10 mouse cellular contexts compared by ENCODE assay signal in the genomic region with DNA sequence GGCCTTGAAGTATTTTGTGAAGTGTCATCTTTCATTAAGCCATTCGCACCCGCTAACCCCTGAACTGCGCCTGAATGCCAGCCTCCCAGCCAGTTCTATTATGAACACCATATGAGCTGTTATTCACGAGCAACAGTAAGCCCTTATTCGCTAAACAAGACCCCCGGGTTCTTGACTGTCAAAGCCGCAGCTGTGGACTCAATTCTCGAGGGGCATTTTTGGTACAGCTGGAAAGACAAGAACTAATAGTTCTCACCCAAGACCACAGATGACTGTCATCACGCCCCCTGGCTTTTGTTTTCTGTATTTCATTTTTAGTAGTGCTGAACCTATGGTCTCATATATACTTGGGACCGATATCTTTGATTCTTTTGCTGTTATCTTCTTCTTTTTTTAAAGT. TPM values are rescaled to one million over a fixed set of nuclear protein-coding genes. Genes with fewer than 3 reads are reported as not detected.
DNase-seq lines count a peak whose midpoint lies in the region; ATAC-seq and TF ChIP-seq lines count a peak whose summit lies in the region.
"Had no signal": no experiment of that assay in that cellular context is flagged by ENCODE, and none has a peak within 500 bp of the region (broad histone marks: within the 10 kb centered on the region; RNA-seq: fewer than 3 reads in every experiment).

No protein-coding gene starts in this region.

- intact Hi-C loops in gastrocnemius, adult 2 months (cut with DNase I): loop anchor here (1.0 to 2.0 kb wide), 2 partner anchors 203 to 219 kb away; no protein-coding TSS in a partner anchor

- H3K9ac ChIP-seq in neural tube, embryonic 13.5 days: no peak overlapping the region
- H3K9ac ChIP-seq in neural tube, embryonic 15.5 days (replicated peaks): no peak overlapping the region
- H3K9ac ChIP-seq in hindbrain, postnatal 0 days (replicated peaks; ENCODE audit: low read length): no peak overlapping the region
- H3K9ac ChIP-seq in stomach, postnatal 0 days (ENCODE audit: low read length): no peak overlapping the region
- H3K9ac ChIP-seq: liver, embryonic 15.5 days had no signal

- no peaks in the 10 kb centered on the region for H3K9me3 ChIP-seq in neural tube, embryonic 13.5 days
- H3K9me3 ChIP-seq in neural tube, embryonic 15.5 days (replicated peaks): no peaks in the 10 kb centered on the region
- no peaks in the 10 kb centered on the region for H3K9me3 ChIP-seq in hindbrain, postnatal 0 days (ENCODE audit: low read length)
- H3K9me3 ChIP-seq in stomach, postnatal 0 days (ENCODE audit: control insufficient read depth, low read length): no peaks in the 10 kb centered on the region
- H3K9me3 ChIP-seq: liver, embryonic 15.5 days had no signal

- H3K27ac ChIP-seq in gastrocnemius, adult 2 months: peak overlapping the region; percentile 28; the same call in 1 of the 2 replicates
- no peak overlapping the region for H3K27ac ChIP-seq in neural tube, embryonic 13.5 days (replicated peaks)
- H3K27ac ChIP-seq in neural tube, embryonic 15.5 days (replicated peaks): no peak overlapping the region
- H3K27ac ChIP-seq in hindbrain, postnatal 0 days: no peak overlapping the region
- no peak overlapping the region for H3K27ac ChIP-seq in stomach, postnatal 0 days (replicated peaks)
- H3K27ac ChIP-seq: liver, embryonic 15.5 days had no signal

- peak overlapping the region; percentile 60 for H3K4me3 ChIP-seq in gastrocnemius, adult 2 months
- H3K4me3 ChIP-seq in neural tube, embryonic 13.5 days: no peak overlapping the region
- no peak overlapping the region for H3K4me3 ChIP-seq in neural tube, embryonic 15.5 days (replicated peaks)
- no peak overlapping the region for H3K4me3 ChIP-seq in hindbrain, postnatal 0 days (ENCODE audit: low read length)
- H3K4me3 ChIP-seq in stomach, postnatal 0 days (ENCODE audit: low read depth, low read length): no peak overlapping the region
- H3K4me3 ChIP-seq: liver, embryonic 15.5 days had no signal

- ATAC-seq in neural tube, embryonic 13.5 days (ENCODE audit: low read depth): peak; percentile 65
- ATAC-seq in neural tube, embryonic 15.5 days (ENCODE audit: low FRiP score): no peak
- peak; percentile 74 for ATAC-seq in hindbrain, postnatal 0 days
- no peak for ATAC-seq in stomach, postnatal 0 days (ENCODE audit: low FRiP score, low TSS enrichment)

- no peaks in the 10 kb centered on the region for H3K4me1 ChIP-seq in neural tube, embryonic 13.5 days (replicated peaks)
- 0 out of 2 replicates have a peak, but pooled peaks cover 4% of the 10 kb centered on the region for H3K4me1 ChIP-seq in neural tube, embryonic 15.5 days
- no peaks in the 10 kb centered on the region for H3K4me1 ChIP-seq in hindbrain, postnatal 0 days (ENCODE audit: insufficient read depth, low read length)
- H3K4me1 ChIP-seq in stomach, postnatal 0 days (replicated peaks; ENCODE audit: control insufficient read depth, insufficient read depth): no peaks in the 10 kb centered on the region

- no peaks in the 10 kb centered on the region for H3K36me3 ChIP-seq in neural tube, embryonic 13.5 days
- H3K36me3 ChIP-seq in neural tube, embryonic 15.5 days: no peaks in the 10 kb centered on the region
- no peaks in the 10 kb centered on the region for H3K36me3 ChIP-seq in hindbrain, postnatal 0 days (ENCODE audit: insufficient read depth, low read length)
- no peaks in the 10 kb centered on the region for H3K36me3 ChIP-seq in stomach, postnatal 0 days (ENCODE audit: control insufficient read depth, insufficient read depth, low read length)
- H3K36me3 ChIP-seq: liver, embryonic 15.5 days had no signal

- TF ChIP-seq CTCF in gastrocnemius, adult 2 months (IDR thresholded peaks at IDR 0.05): peak; percentile 43
- peak; percentile 53 for TF ChIP-seq CTCF in hindbrain, postnatal 0 days (IDR thresholded peaks at IDR 0.05; ENCODE audit: low read depth)
- peak; percentile 45 for TF ChIP-seq CTCF in stomach, postnatal 0 days (IDR thresholded peaks at IDR 0.05; ENCODE audit: low read depth)

- H3K27me3 ChIP-seq in neural tube, embryonic 13.5 days: peaks cover 12% of the 10 kb centered on the region
- no peaks in the 10 kb centered on the region; the same call in 1 of the 2 replicates for H3K27me3 ChIP-seq in neural tube, embryonic 15.5 days (replicated peaks)
- H3K27me3 ChIP-seq in hindbrain, postnatal 0 days (ENCODE audit: insufficient read depth, low read length): no peaks in the 10 kb centered on the region
- no peaks in the 10 kb centered on the region for H3K27me3 ChIP-seq in stomach, postnatal 0 days (ENCODE audit: control insufficient read depth, insufficient read depth, low read length)

- H3K4me2 ChIP-seq in neural tube, embryonic 13.5 days: no peak overlapping the region
- H3K4me2 ChIP-seq in neural tube, embryonic 15.5 days: no peak overlapping the region
- no peak overlapping the region for H3K4me2 ChIP-seq in hindbrain, postnatal 0 days (ENCODE audit: low read depth, low read length)
- H3K4me2 ChIP-seq in stomach, postnatal 0 days (replicated peaks; ENCODE audit: low read depth): no peak overlapping the region
- H3K4me2 ChIP-seq: liver, embryonic 15.5 days had no signal

- DNase-seq in gastrocnemius, adult 2 months: no peak
- DNase-seq in gastrocnemius, postnatal 25 days: no peak
- peak; percentile 68 for DNase-seq in hindbrain, postnatal 0 days (ENCODE audit: low spot score)
- DNase-seq in stomach, postnatal 0 days (ENCODE audit: low spot score): no peak
- no peak for DNase-seq in right cerebral cortex, postnatal 4 days
- DNase-seq in left cerebral cortex, adult 9 months (ENCODE audit: low spot score in 2 of 2): no peak

- WGBS in neural tube, embryonic 13.5 days: 50% methylated on average over 10 of the region's 10 CpGs
- 52% methylated on average over 10 of the region's 10 CpGs for WGBS in neural tube, embryonic 15.5 days
- 38% methylated on average over 10 of the region's 10 CpGs for WGBS in hindbrain, postnatal 0 days
- WGBS in stomach, postnatal 0 days: 68% methylated on average over 10 of the region's 10 CpGs

- TF ChIP-seq EP300 in stomach, postnatal 0 days (optimal IDR thresholded peaks at IDR 0.05): no peak

RNA-seq across cellular contexts. Expression of a gene that starts 17.6 kb away (rescaled TPM):
- total RNA-seq in gastrocnemius, adult 2 months (2021): under 1 TPM; 0.31 to 0.33 TPM
- under 1 TPM; 0.46 to 0.49 TPM for total RNA-seq in gastrocnemius, postnatal 25 days (2021)
- polyA plus RNA-seq in neural tube, embryonic 13.5 days (2015; fragmentation: Nextera tagmentation; extraction: Ambion mirVana): 0.28 and 0.54 TPM in 2 replicates
- polyA plus RNA-seq in neural tube, embryonic 15.5 days (2015; fragmentation: Nextera tagmentation; extraction: Ambion mirVana): 0.08 and 0.37 TPM in 2 replicates
- total RNA-seq in hindbrain, postnatal 0 days (2014; rRNA removed): 0.22 and 0.26 TPM in 2 replicates
- 0.39 and 0.43 TPM in 2 replicates for polyA plus RNA-seq in hindbrain, postnatal 0 days (2015; fragmentation: Nextera tagmentation; extraction: Ambion mirVana)
- polyA plus RNA-seq in stomach, postnatal 0 days (2015; fragmentation: Nextera tagmentation; extraction: Ambion mirVana): not detected in 2 replicates
- total RNA-seq: heart, postnatal 10 days had no signal

Comparison
In these comparisons a context has a peak if more than half of its experiments do, and no peak if none do; other contexts are left out.
1. ATAC-seq: peak in neural tube, embryonic 13.5 days (single experiment) and hindbrain, postnatal 0 days (single experiment); none in neural tube, embryonic 15.5 days (single experiment) and stomach, postnatal 0 days (single experiment).
2. Peak in every context shown above with its lines, with median percentiles within 50 percentile points of each other: CTCF ChIP-seq.